Mouse (Mus musculus): Measurements from ENCODE around the gene Pld4. TPM values are rescaled to one million over a fixed set of nuclear protein-coding genes. Genes with fewer than 3 reads are reported as not detected.
A peak's percentile ranks its signal among the peaks of the same experiment; 100 is the strongest.

Pld4 gene
- total and polyA plus RNA-seq, 2 experiments from 2014 or later = 6.2 to 8.0 TPM

DNA sequence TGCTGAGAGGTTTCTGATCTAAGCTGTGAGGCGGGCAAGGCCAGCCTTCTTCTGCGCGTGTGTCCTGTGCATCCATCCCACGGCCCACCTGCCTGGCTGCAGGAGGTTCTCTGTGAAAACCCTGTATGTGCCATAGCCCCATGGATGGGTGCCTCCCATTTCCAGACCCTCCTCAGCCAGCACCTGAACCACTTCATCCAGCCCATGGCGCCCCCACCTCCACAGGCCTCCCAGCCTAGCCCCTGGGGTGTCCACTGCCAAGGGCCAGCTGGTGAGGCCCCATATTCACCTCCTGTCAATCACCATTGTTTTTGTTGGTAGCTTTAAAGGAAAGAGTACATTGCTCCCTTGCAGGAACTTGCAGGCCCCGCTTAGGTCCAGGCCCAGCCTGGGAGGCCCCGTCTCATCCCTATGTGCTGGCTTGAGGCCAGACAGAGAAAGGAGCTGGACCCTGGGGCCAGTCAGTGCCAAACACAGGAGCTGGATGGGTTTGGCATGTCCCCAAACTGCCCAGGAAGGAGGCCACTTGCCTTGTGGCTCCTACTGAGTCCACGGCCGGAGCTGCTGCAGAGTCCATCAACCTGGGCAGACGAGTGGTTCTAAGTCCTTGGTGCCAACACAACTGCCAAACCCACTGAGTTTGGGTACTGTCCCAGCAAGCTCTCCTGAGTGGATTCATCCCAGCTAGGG lies 15.4 kb upstream of the Pld4 start:
- whole genome bisulfite sequencing = 74% methylated on average over 10 of the region's 10 CpGs
- H3K9ac ChIP-seq = no peak overlapping the region

DNA sequence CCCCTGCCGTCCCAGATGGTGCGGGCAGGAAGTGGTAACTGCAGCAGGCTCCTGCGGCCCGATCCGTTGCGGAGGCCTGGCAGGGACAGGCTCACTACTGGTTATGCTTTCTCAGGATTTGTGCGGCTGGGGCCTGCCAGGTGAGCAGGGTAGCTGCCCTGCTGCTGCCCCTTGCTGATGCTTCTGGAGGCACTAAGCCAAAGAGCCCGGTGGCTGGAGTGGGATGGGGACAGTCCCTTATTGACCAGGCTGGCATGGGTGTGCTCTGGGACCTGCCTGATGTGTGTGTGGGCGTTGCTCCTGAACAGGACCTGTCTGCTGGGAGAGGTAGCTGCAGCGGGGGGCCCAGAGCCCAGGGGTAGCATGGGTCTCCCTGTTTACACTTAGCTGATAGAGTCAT lies 14.7 kb upstream of the Pld4 start:
- no peaks in the 10 kb centered on the region for H3K9me3 ChIP-seq (ENCODE audit: low read length)
- no peak overlapping the region for H3K4me3 ChIP-seq (ENCODE audit: low read depth, low read length)
- ATAC-seq (no peak), DNase-seq (no peak)
- H3K27ac ChIP-seq (ENCODE audit: low read depth, low read length) = no peak overlapping the region
- WGBS = 88% methylated on average over 10 of the region's 10 CpGs
- TF ChIP-seq CTCF (IDR thresholded peaks at IDR 0.05; ENCODE audit: low read depth) = no peak
- peaks cover 4% of the 10 kb centered on the region; the same call in 1 of the 2 replicates for H3K4me1 ChIP-seq (ENCODE audit: insufficient read depth)
- H3K4me2 ChIP-seq (ENCODE audit: low read depth) = no peak overlapping the region
- peaks cover 32% of the 10 kb centered on the region for H3K36me3 ChIP-seq (ENCODE audit: insufficient read depth)
- H3K27me3 ChIP-seq (ENCODE audit: insufficient read depth, low read length) = no peaks in the 10 kb centered on the region
- no peak overlapping the region for H3K9ac ChIP-seq

More for the DNA sequence above, 15.4 kb upstream of the Pld4 start:
- Histone ChIP-seq H3K4me3 (ENCODE audit: low read depth, low read length) (no peak overlapping the region), H3K9me3 (ENCODE audit: low read length) (no peaks in the 10 kb centered on the region), H3K4me1 (ENCODE audit: insufficient read depth) (peaks cover 4% of the 10 kb centered on the region; the same call in 1 of the 2 replicates), H3K27ac (ENCODE audit: low read depth, low read length) (no peak overlapping the region), H3K36me3 (ENCODE audit: insufficient read depth) (peaks cover 38% of the 10 kb centered on the region), H3K27me3 (ENCODE audit: insufficient read depth, low read length) (no peaks in the 10 kb centered on the region), H3K4me2 (ENCODE audit: low read depth) (no peak overlapping the region)
- ATAC-seq = no peak
- DNase-seq = no peak
- TF ChIP-seq CTCF (IDR thresholded peaks at IDR 0.05; ENCODE audit: low read depth) = no peak

DNA sequence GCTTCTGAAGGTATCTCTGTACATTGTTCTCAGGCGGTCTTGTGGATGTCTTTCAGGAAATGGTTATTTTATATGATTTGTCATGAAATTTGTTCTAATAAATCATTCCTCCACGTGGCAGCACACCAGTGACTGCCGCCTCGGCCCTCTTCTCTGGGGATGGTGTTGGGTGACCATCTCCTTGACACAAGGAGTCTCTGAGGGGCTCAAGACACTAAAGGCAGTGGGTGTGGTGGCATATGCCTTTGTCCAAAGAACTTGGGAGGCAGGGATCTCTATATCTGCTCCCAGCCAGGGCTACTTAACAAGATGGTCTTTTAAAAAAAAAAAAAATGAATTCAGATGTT lies 14.0 kb upstream of the Pld4 start:
- Histone ChIP-seq H3K9ac (0 out of 2 replicates have a peak overlapping the region, but pooled peaks have one; percentile 26), H3K9me3 (ENCODE audit: low read length) (no peaks in the 10 kb centered on the region)
- WGBS = 81% methylated on average over 4 of the region's 4 CpGs

DNA sequence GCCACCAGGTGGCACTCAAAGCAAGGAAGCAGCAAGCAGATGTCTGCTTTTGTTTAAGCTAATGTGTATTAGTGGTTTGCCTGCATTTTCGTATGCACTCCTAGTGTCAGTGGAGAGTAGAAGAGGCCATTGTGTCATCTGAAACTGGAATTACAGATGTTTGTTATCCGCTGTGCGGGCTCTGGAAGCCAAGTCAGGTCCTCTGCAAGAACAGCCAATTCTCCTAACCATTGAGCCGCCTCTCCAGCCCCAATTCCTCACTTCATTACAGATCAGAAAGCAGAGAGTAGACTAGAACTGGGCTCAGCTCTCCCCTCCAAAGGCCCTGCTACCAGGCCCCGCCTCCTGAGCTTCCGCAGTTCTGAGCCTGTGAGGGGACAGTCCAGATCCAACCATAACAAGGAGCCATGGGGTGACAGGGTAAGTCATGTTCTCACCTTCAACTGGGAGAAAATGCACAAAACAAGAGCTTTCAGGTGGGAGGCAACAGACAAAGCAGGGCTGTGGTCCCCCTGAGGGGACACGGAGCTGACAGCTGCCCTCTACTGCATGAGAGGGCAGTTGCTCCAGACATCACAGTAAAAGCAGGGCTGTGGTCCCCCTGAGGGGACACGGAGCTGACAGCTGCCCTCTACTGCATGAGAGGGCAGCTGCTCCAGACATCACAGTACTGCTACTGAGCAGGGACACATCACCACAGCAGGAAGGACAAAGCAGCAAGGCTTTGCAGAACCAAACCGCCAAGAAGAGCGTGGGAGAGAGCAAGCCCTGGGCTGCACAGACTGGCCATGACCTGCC lies 13.4 kb upstream of the Pld4 start:
- TF ChIP-seq CTCF (IDR thresholded peaks at IDR 0.05; ENCODE audit: low read depth) = peak; percentile 80
- H3K4me2 ChIP-seq (ENCODE audit: low read depth) = 0 out of 2 replicates have a peak overlapping the region, but pooled peaks have one; percentile 17
- H3K27ac ChIP-seq (ENCODE audit: low read depth, low read length) = peak overlapping the region; percentile 78
- H3K4me1 ChIP-seq (ENCODE audit: insufficient read depth) = peaks cover 4% of the 10 kb centered on the region; the same call in 1 of the 2 replicates
- no peaks in the 10 kb centered on the region for H3K9me3 ChIP-seq (ENCODE audit: low read length)
- ATAC-seq (peak; percentile 61), DNase-seq (peak; percentile 85)
- peaks cover 27% of the 10 kb centered on the region for H3K36me3 ChIP-seq (ENCODE audit: insufficient read depth)
- WGBS = 25% methylated on average over 10 of the region's 10 CpGs
- H3K4me3 ChIP-seq (ENCODE audit: low read depth, low read length) = no peak overlapping the region
- peak overlapping the region; percentile 26; the same call in 1 of the 2 replicates for H3K9ac ChIP-seq
- no peaks in the 10 kb centered on the region for H3K27me3 ChIP-seq (ENCODE audit: insufficient read depth, low read length)

More for the DNA sequence above, 14.0 kb upstream of the Pld4 start:
- H3K4me2 ChIP-seq (ENCODE audit: low read depth) = no peak overlapping the region
- no peaks in the 10 kb centered on the region for H3K27me3 ChIP-seq (ENCODE audit: insufficient read depth, low read length)
- no peak for TF ChIP-seq CTCF (IDR thresholded peaks at IDR 0.05; ENCODE audit: low read depth)
- H3K36me3 ChIP-seq (ENCODE audit: insufficient read depth) = peaks cover 29% of the 10 kb centered on the region
- peaks cover 4% of the 10 kb centered on the region; the same call in 1 of the 2 replicates for H3K4me1 ChIP-seq (ENCODE audit: insufficient read depth)
- H3K27ac ChIP-seq (ENCODE audit: low read depth, low read length) = peak overlapping the region; percentile 78; the same call in 1 of the 2 replicates
- no peak for DNase-seq
- no peak overlapping the region for H3K4me3 ChIP-seq (ENCODE audit: low read depth, low read length)
- no peak for ATAC-seq

DNA sequence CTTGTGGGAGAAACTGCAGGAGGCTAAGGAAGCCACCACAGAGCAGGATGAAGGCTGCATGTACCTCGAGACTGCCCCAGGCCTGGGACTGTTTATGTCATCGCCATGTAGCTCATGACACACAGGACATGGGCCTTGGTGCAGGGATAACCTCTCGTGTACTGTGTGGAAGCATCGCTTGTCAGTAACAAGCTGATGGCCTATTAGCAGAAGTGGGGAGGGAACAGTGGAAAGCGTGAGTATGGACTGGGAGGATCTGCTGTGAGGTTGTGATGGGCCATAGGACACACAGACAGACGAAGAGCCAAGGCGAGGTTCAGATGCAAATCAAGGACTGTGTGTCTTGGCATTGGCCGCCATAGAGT lies 12.9 kb upstream of the Pld4 start:
- no peak for TF ChIP-seq CTCF (IDR thresholded peaks at IDR 0.05; ENCODE audit: low read depth)
- H3K27me3 ChIP-seq (ENCODE audit: insufficient read depth, low read length) = no peaks in the 10 kb centered on the region
- no peak overlapping the region for H3K4me3 ChIP-seq (ENCODE audit: low read depth, low read length)
- H3K9ac ChIP-seq = 0 out of 2 replicates have a peak overlapping the region, but pooled peaks have one; percentile 26
- H3K4me1 ChIP-seq (ENCODE audit: insufficient read depth) = peaks cover 4% of the 10 kb centered on the region; the same call in 1 of the 2 replicates
- DNase-seq (no peak), ATAC-seq (no peak)
- H3K27ac ChIP-seq (ENCODE audit: low read depth, low read length) = peak overlapping the region; percentile 78; the same call in 1 of the 2 replicates
- WGBS = 84% methylated on average over 8 of the region's 8 CpGs
- H3K4me2 ChIP-seq (ENCODE audit: low read depth) = no peak overlapping the region
- no peaks in the 10 kb centered on the region for H3K9me3 ChIP-seq (ENCODE audit: low read length)
- peaks cover 26% of the 10 kb centered on the region for H3K36me3 ChIP-seq (ENCODE audit: insufficient read depth)

DNA sequence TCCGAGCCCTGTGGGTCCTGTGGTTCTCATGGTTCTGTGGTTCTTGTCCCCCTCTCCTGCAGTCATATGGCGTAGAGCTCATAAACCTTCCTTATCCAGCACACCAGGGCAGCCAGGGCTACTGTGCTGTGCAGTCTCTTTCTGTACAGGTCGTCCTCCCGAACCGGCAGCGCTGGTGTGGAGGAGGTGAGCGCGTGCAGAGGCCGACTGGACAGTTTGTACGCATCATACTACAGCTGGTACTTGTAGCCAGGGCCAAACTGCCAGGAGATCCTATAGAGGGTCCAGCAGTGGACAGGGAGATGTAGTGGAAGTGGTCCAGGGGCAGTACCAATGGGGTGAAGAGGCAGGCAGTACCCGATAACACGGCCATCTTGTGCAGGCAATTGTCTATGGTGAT lies 9.5 kb upstream of the Pld4 start:
- no peak for DNase-seq
- no peak for TF ChIP-seq CTCF (IDR thresholded peaks at IDR 0.05; ENCODE audit: low read depth)
- no peak for ATAC-seq
- H3K4me2 ChIP-seq (ENCODE audit: low read depth) = no peak overlapping the region
- H3K4me1 ChIP-seq (ENCODE audit: insufficient read depth) = no peaks in the 10 kb centered on the region; the same call in 1 of the 2 replicates
- no peak overlapping the region for H3K27ac ChIP-seq (ENCODE audit: low read depth, low read length)
- 0 out of 2 replicates have a peak, but pooled peaks cover 3% of the 10 kb centered on the region for H3K36me3 ChIP-seq (ENCODE audit: insufficient read depth)
- no peaks in the 10 kb centered on the region for H3K9me3 ChIP-seq (ENCODE audit: low read length)
- H3K9ac ChIP-seq = no peak overlapping the region
- WGBS = 90% methylated on average over 12 of the region's 12 CpGs
- no peak overlapping the region for H3K4me3 ChIP-seq (ENCODE audit: low read depth, low read length)
- H3K27me3 ChIP-seq (ENCODE audit: insufficient read depth, low read length) = no peaks in the 10 kb centered on the region

DNA sequence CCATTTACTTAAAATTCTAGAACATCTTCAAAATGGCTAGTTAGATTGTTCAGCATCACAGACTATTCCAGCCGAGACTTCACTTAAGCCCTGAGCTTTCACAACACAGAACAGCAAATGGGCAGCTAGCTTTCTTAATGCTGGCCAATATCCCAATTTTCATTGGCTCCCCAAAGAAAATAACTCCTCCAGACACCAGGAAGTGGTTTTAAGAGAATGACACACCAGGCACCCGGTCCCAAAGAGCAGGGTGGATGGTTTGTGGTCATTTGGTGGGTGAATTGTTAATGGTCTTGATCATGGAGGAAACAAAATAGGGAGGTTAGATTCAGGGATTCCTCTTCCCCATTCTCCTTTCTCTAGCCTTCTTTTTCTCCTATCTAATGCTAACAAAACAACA lies 8.1 kb upstream of the Pld4 start:
- H3K9ac ChIP-seq = no peak overlapping the region
- no peaks in the 10 kb centered on the region for H3K4me1 ChIP-seq (ENCODE audit: insufficient read depth)
- H3K36me3 ChIP-seq (ENCODE audit: insufficient read depth) = no peaks in the 10 kb centered on the region
- no peaks in the 10 kb centered on the region for H3K27me3 ChIP-seq (ENCODE audit: insufficient read depth, low read length)
- H3K27ac ChIP-seq (ENCODE audit: low read depth, low read length) = no peak overlapping the region
- DNase-seq = no peak
- WGBS = 58% methylated on average over 2 of the region's 2 CpGs
- no peaks in the 10 kb centered on the region for H3K9me3 ChIP-seq (ENCODE audit: low read length)
- H3K4me3 ChIP-seq (ENCODE audit: low read depth, low read length) = no peak overlapping the region
- no peak overlapping the region for H3K4me2 ChIP-seq (ENCODE audit: low read depth)
- TF ChIP-seq CTCF (IDR thresholded peaks at IDR 0.05; ENCODE audit: low read depth) = no peak
- ATAC-seq = no peak

All from forebrain, postnatal 0 days (tissue).